Mouse (Mus musculus) right cerebral cortex, postnatal 36 days (tissue): ENCODE measurements around the gene Hmgb2.

Experiments used
- DNase-seq, 2 experiments: peaks; one replicate each; pipeline ENCODE4 v3.0.0; 2022; ENCODE audit warnings: low spot score in 2 of 2, mixed read lengths in 1 of 2

Gene Hmgb2

GRCm38 (mm10) chr8:57552102-57553032 is 40.7 kb downstream of the Hmgb2 start:
- DNase-seq: no peak

DNA sequence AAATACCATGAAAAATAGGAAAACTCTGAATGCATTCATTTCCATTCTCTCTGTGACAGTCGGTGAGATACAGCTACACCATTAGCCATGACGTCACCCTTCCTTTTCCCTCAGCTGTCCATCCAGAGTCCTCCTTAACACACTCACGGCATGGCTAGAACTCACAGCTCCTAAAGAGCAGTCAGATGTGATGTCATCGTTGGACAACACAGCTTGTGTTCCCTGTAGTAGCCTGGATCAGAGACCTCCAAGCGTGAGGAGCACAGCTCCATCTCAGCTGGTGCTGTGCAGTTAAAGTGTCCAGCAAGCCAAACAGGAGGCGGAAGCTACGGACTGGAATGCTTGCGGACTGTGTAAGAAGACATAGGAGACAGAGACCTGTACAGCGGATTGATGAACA is 49.2 kb downstream of the Hmgb2 start:
- no peak for DNase-seq

- DNase-seq: no peak
Measured at GRCm38 (mm10) chr8:57562741-57563140, 51.0 kb downstream of the Hmgb2 start.

DNA sequence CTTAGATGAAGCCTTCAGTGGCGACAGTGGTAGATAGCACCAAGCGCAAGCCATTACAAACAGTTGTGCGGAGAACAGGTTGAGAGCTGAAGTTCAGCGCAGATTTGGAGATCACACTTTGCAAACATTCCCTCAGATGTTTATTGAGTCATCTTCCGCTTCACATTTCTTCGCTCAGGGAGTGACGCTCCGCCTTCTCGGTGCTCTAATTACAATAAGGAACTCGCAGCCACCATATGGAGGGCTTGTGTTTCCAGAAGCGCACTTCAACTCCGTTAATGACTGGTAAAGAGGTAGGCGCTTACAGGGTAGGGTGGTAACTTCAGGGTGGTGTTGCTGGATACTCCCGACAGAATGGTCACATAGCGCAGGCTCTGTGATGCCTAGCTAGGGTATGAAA is 52.0 kb downstream of the Hmgb2 start:
- peak; percentile 25 to 32 for DNase-seq

GRCm38 (mm10) chr8:57565039-57565438 is 53.3 kb downstream of the Hmgb2 start:
- no peak for DNase-seq
